Mouse (Mus musculus) CH12.LX (cell line): ENCODE results near the gene Osbp2. TPM values are rescaled to one million over a fixed set of nuclear protein-coding genes. Genes with fewer than 3 reads are reported as not detected.

Experiments
- DNase-seq: peaks from one replicate; pipeline ENCODE4 v3.0.0-alpha.2; 2013; ENCODE audit errors: extremely low read depth
- H3K27ac ChIP-seq: 2 replicates; pipeline ENCODE4 v1.5.1; 2012; ENCODE audit warnings: low read depth, mild to moderate bottlenecking, control low read depth, moderate library complexity; ENCODE audit not compliant: insufficient read depth
- H3K27me3 ChIP-seq: replicated peaks from 2 replicates; pipeline ENCODE3; 2012; ENCODE audit warnings: inconsistent platforms
- H3K36me3 ChIP-seq, 2 experiments: replicated peaks in 1 of 2; 2 replicates each; pipeline versions ENCODE3 to v1.6.1; 2012; ENCODE audit warnings: inconsistent platforms in 1 of 2, low read length in 1 of 2, mild to moderate bottlenecking in 1 of 2, mixed read lengths in 1 of 2, moderate library complexity in 1 of 2; ENCODE audit not compliant: control insufficient read depth in 1 of 2, insufficient read depth in 1 of 2
- H3K4me1 ChIP-seq, 2 experiments: 2 replicates each; pipeline ENCODE4 v1.6.1; 2012; ENCODE audit warnings: inconsistent platforms in 1 of 2, moderate library complexity in 1 of 2; ENCODE audit not compliant: insufficient read depth in 2 of 2, control insufficient read depth in 1 of 2
- H3K4me2 ChIP-seq: 2 replicates; pipeline ENCODE4 v1.6.1; 2012; ENCODE audit warnings: low read depth, mild to moderate bottlenecking, control low read depth; ENCODE audit not compliant: poor library complexity, insufficient read depth, severe bottlenecking
- H3K4me3 ChIP-seq, 3 experiments: fragments of 150-350 bp in 1 of 3; sonication (generic) in 1 of 3; replicated peaks in 1 of 3; 2 replicates each; pipeline versions ENCODE3 to v1.5.1; 2011 to 2012; ENCODE audit warnings: low read depth in 2 of 3, low read length in 2 of 3, mild to moderate bottlenecking in 2 of 3, moderate library complexity in 2 of 3, control low read depth in 1 of 3, improper control_type of control experiment in 1 of 3, inconsistent platforms in 1 of 3, mixed read lengths in 1 of 3; ENCODE audit not compliant: poor library complexity in 1 of 3
- H3K79me2 ChIP-seq: replicated peaks from 2 replicates; pipeline ENCODE4 v1.6.1; 2012; ENCODE audit warnings: mild to moderate bottlenecking, moderate library complexity; ENCODE audit not compliant: control insufficient read depth, poor library complexity, insufficient read depth, severe bottlenecking; ENCODE audit errors: extremely low read depth
- H3K9ac ChIP-seq: 2 replicates; pipeline ENCODE4 v1.6.1; 2012; ENCODE audit warnings: low read depth, mild to moderate bottlenecking, control low read depth, moderate library complexity; ENCODE audit not compliant: insufficient read depth
- H3K9me3 ChIP-seq: replicated peaks from 2 replicates; pipeline ENCODE3; 2012; ENCODE audit warnings: low read length, inconsistent platforms, mixed read lengths
- BHLHE40 ChIP-seq: IDR thresholded peaks from 2 replicates; pipeline ENCODE4 v1.6.1; 2011; ENCODE audit warnings: mild to moderate bottlenecking, low read depth, low read length, improper control_type of control experiment
- CTCF ChIP-seq, 2 experiments: IDR thresholded peaks in 1 of 2; conservative IDR thresholded peaks in 1 of 2; 2 replicates each; pipeline ENCODE4 v1.5.1; 2011 to 2012; ENCODE audit warnings: low read depth in 2 of 2, low read length in 2 of 2, improper control_type of control experiment in 1 of 2, inconsistent platforms in 1 of 2, mild to moderate bottlenecking in 1 of 2, moderate library complexity in 1 of 2
- ELF1 ChIP-seq: IDR thresholded peaks from 2 replicates; pipeline ENCODE4 v1.6.1; 2014; ENCODE audit warnings: low read depth, mild to moderate bottlenecking, inconsistent platforms, low read length, improper control_type of control experiment
- ETS1 ChIP-seq: conservative IDR thresholded peaks from 2 replicates; pipeline ENCODE4 v1.6.1; 2012; ENCODE audit warnings: low read depth, mild to moderate bottlenecking, inconsistent platforms, low read length, improper control_type of control experiment, moderate library complexity
- MAFK ChIP-seq: IDR thresholded peaks from 2 replicates; pipeline ENCODE4 v1.6.1; 2011; ENCODE audit warnings: low read length, improper control_type of control experiment; ENCODE audit not compliant: insufficient replicate concordance
- MAX ChIP-seq: IDR thresholded peaks from 2 replicates; pipeline ENCODE4 v1.6.1; 2011; ENCODE audit warnings: low read length, improper control_type of control experiment
- MAZ ChIP-seq: IDR thresholded peaks from 2 replicates; pipeline ENCODE4 v1.6.1; 2012; ENCODE audit warnings: low read depth, mild to moderate bottlenecking, inconsistent platforms, low read length, improper control_type of control experiment, moderate library complexity
- MEF2A ChIP-seq: IDR thresholded peaks from 2 replicates; pipeline ENCODE4 v1.6.1; 2014; ENCODE audit warnings: low read depth, mild to moderate bottlenecking, inconsistent platforms, low read length, improper control_type of control experiment, borderline replicate concordance
- NRF1 ChIP-seq: IDR thresholded peaks from 2 replicates; pipeline ENCODE4 v1.6.1; 2014; ENCODE audit warnings: low read depth, mild to moderate bottlenecking, inconsistent platforms, low read length, improper control_type of control experiment, moderate library complexity
- TCF12 ChIP-seq: IDR thresholded peaks from 2 replicates; pipeline ENCODE4 v1.6.1; 2014; ENCODE audit warnings: low read depth, mild to moderate bottlenecking, inconsistent platforms, low read length, improper control_type of control experiment
- UBTF ChIP-seq: IDR thresholded peaks from 2 replicates; pipeline ENCODE4 v1.6.1; 2012; ENCODE audit warnings: low read depth, mild to moderate bottlenecking, inconsistent platforms, low read length, improper control_type of control experiment, moderate library complexity
- ZMIZ1 ChIP-seq: IDR thresholded peaks from 2 replicates; pipeline ENCODE4 v1.6.1; 2012; ENCODE audit warnings: low read depth, mild to moderate bottlenecking, inconsistent platforms, low read length, improper control_type of control experiment
- ZNF384 ChIP-seq: IDR thresholded peaks from 2 replicates; pipeline ENCODE4 v1.6.1; 2012; ENCODE audit warnings: low read depth, low read length, improper control_type of control experiment, inconsistent platforms
- dilution Hi-C: fragments of 300-500 bp; cut with MboI; formaldehyde crosslinking; loops from 2 replicates; pipeline ENCODE4 v1.14.3; 2020; ENCODE audit warnings: low sequenced_read_pairs; ENCODE audit not compliant: extremely low pct_unique_long_range_greater_than_20kb, extremely low pct_ligation_motif_present
- in situ Hi-C: fragments of 300-500 bp; cut with MboI; formaldehyde crosslinking; loops from 3 replicates; pipeline ENCODE4 v1.14.3; 2019; ENCODE audit warnings: low sequenced_read_pairs, low pct_ligation_motif_present, low pct_unique_long_range_greater_than_20kb, mixed read lengths
- polyA plus RNA-seq: library from polyadenylated mRNA; unstranded; fragments of >175 nt; gene quantifications from 2 replicates; pipeline ENCODE4 v1.2.1, GENCODE M21; 2012; ENCODE audit warnings: low read depth; ENCODE audit not compliant: insufficient read length
- total RNA-seq, 2 experiments: library from RNA; depleted of rRNA; stranded (reverse); fragments of 300-350 nt in 1 of 2; fragments of >200 nt in 1 of 2; gene quantifications; 2 replicates each; pipeline ENCODE4 v1.2.3; 2012 to 2014

The Osbp2 gene
- not detected in 2 replicates for total RNA-seq (2012; rRNA removed)
- not detected in 2 replicates for total RNA-seq (2014; rRNA removed)
- polyA plus RNA-seq = not detected in 2 replicates

DNA sequence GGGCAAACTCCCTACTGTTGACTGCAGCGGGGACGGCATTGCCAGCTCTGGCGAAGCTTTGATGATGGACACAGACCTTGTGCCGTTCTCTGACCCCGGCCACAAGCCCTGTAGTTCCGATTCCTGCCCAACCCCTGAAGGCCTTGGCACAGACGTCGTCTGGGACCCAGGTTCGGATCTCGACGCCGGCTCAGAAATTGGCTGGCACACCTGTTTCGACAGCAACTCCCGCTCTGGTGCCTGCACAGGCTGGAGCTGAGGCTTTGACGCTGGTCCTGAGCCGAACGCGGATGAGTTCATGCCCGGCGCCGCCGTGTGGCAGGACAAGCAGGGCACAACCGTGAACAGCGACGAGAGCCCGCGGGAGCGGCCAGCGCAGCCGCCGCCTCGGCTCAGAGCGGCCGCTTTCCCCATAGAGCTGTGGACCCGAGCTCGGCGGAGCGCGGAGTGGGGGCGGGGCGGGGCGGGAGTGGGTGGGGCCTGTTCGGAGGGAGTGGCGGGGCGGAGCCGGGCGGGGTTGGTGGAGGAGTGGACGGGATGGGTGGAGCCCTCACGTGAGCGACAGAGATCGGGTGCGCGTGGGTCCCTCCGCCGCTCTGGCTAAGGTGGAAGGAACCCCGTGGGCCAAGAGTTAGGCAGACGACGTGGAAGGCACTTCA is at the start of gene Osbp2:
TSS of gene Osbp2 (minus strand) at position 450 of the 659 bp plus-strand sequence.
- in situ Hi-C loops (no loop called here), dilution Hi-C loops (no loop called here)
- Histone ChIP-seq H3K27me3 (no peaks in the 10 kb centered on the region), H3K4me1 (no peaks in the 10 kb centered on the region), H3K4me2 (no peak within 1 kb of the TSS), H3K27ac (no peak within 1 kb of the TSS), H3K9ac (no peak within 1 kb of the TSS), H3K36me3 (no peaks in the 10 kb centered on the region), H3K4me3 (no peak within 1 kb of the TSS), H3K79me2 (no peaks in the 10 kb centered on the region), H3K9me3 (peaks cover 2% of the 10 kb centered on the region)
- TF ChIP-seq ZNF384 (no peak), MAZ (no peak), UBTF (no peak), ELF1 (no peak), NRF1 (no peak), TCF12 (no peak)
- no peak for DNase-seq

DNA sequence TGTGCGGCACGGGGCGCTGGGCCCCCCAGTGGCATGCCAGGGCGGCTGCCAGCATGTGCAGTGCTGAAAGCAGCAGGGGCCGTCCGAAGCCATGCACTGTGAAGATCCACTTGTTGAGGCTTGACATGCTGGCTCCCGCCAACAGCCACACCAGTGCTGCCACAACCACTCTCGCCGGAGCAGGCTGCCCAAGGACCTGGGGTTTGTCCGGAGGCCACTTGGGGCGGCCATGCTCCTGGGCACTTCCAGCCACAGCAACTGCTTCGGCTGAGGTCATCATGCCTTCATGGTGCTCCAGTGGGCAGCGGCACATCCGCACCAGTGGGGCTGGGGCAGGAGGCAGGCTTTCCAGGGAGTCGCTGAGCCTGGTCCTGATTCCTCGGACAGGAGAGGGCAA is 49.2 kb upstream of the Osbp2 start:
- TF ChIP-seq TCF12 = 0 out of 2 replicates have a peak, but pooled peaks have one; percentile 21
- no peak for TF ChIP-seq MAFK
- TF ChIP-seq ZNF384 = no peak
- 0 out of 2 replicates have a peak, but pooled peaks have one; percentile 20 for TF ChIP-seq MEF2A
- no peak for TF ChIP-seq ZMIZ1
- TF ChIP-seq CTCF (conservative IDR thresholded peaks at IDR 0.05 in 1 of 2, IDR thresholded peaks at IDR 0.05 in 1 of 2; ENCODE audit: low read depth in 2 of 2, low read length in 2 of 2) = peak in 1 of 2 experiments; percentile 34; a peak in 2 of 4 replicates
- TF ChIP-seq MAX = peak; percentile 73
- TF ChIP-seq BHLHE40 = peak; percentile 62
- TF ChIP-seq ETS1 = no peak
- no peak for DNase-seq
- H3K4me2 ChIP-seq = peak overlapping the region; percentile 80
- H3K79me2 ChIP-seq = no peaks in the 10 kb centered on the region
- peaks cover 13% of the 10 kb centered on the region for H3K27me3 ChIP-seq
- H3K4me1 ChIP-seq = peaks cover 36 to 55% of the 10 kb centered on the region in 2 experiments
- H3K36me3 ChIP-seq = peaks cover 0 to 8% of the 10 kb centered on the region in 2 experiments
- no peaks in the 10 kb centered on the region for H3K9me3 ChIP-seq
- dilution Hi-C loops = no loop called here
- peak overlapping the region; percentile 61 to 83 (median 75) for H3K4me3 ChIP-seq
- peak overlapping the region; percentile 65 for H3K9ac ChIP-seq
- no peak overlapping the region for H3K27ac ChIP-seq
- in situ Hi-C loops = loop anchor here (25.0 kb wide), 1 partner anchor 376 kb away; the partner anchor contains the start of gene Smtn
